ENCODE assay signal across 10 mouse cellular contexts in genomic region chr10:18527766-18528165, GRCm38 (mm10). TPM values are rescaled to one million over a fixed set of nuclear protein-coding genes. Genes with fewer than 3 reads are reported as not detected.
A peak's percentile ranks its signal among the peaks of the same experiment; 100 is the strongest.
DNase-seq lines count a peak whose midpoint lies in the region; ATAC-seq and TF ChIP-seq lines count a peak whose summit lies in the region.
"Had no signal": no experiment of that assay in that cellular context is flagged by ENCODE, and none has a peak within 500 bp of the region (broad histone marks: within the 10 kb centered on the region; RNA-seq: fewer than 3 reads in every experiment).

No protein-coding gene starts in this region.

- no peaks in the 10 kb centered on the region for H3K9me3 ChIP-seq in heart, postnatal 0 days (replicated peaks; ENCODE audit: control insufficient read depth, low read length)
- H3K9me3 ChIP-seq: midbrain, embryonic 13.5 days had no signal

- H3K4me2 ChIP-seq in heart, postnatal 0 days (ENCODE audit: low read depth, low read length), result no peak overlapping the region
- H3K4me2 ChIP-seq: midbrain, embryonic 13.5 days had no signal

- no peak for TF ChIP-seq CTCF in heart, postnatal 0 days (IDR thresholded peaks at IDR 0.05; ENCODE audit: low read depth)

- intact Hi-C loops in heart, postnatal 14 days (cut with DNase I), result loop anchor here (1.0 to 10.0 kb wide), 5 partner anchors 74 to 473 kb away; partner anchors contain the start of genes Nhsl1 and Reps1

- WGBS in heart, postnatal 0 days, result 54% methylated on average over 7 of the region's 7 CpGs

- 0 out of 2 replicates have a peak, but pooled peaks have one; percentile 49 for ATAC-seq in heart, postnatal 0 days (ENCODE audit: insufficient read depth, low read depth)
- ATAC-seq: midbrain, embryonic 13.5 days had no signal

- no peaks in the 10 kb centered on the region for H3K27me3 ChIP-seq in heart, postnatal 0 days (ENCODE audit: control insufficient read depth, insufficient read depth, low read length)
- H3K27me3 ChIP-seq: midbrain, embryonic 13.5 days had no signal

- no peak for TF ChIP-seq EP300 in heart, postnatal 0 days (IDR thresholded peaks at IDR 0.05; ENCODE audit: low read depth)

- peak overlapping the region; percentile 30; the same call in 1 of the 2 replicates for H3K27ac ChIP-seq in heart, postnatal 0 days (ENCODE audit: low read depth)
- H3K27ac ChIP-seq: midbrain, embryonic 13.5 days had no signal

- peaks cover 45% of the 10 kb centered on the region for H3K36me3 ChIP-seq in heart, postnatal 0 days (replicated peaks; ENCODE audit: control insufficient read depth, insufficient read depth, low read length)

- H3K4me3 ChIP-seq in heart, postnatal 0 days (ENCODE audit: low read depth, low read length), result no peak overlapping the region
- H3K4me3 ChIP-seq: midbrain, embryonic 13.5 days had no signal

- DNase-seq in heart, postnatal 0 days (ENCODE audit: low spot score), result no peak
- DNase-seq in heart, postnatal 14 days, result no peak
- peak; percentile 58 for DNase-seq in T-cell, adult 2 months (ENCODE audit: low spot score)
- DNase-seq in cerebellum, postnatal 36 days, result peak; percentile 31 to 48
- DNase-seq in naive thymus-derived CD4-positive, alpha-beta T cell, adult 2 months (ENCODE audit: low read depth), result peak; percentile 67
- no peak for DNase-seq in embryo, embryonic 9.5 days (ENCODE audit: extremely low spot score)
- DNase-seq in layer of hippocampus, postnatal 36 days, result no peak
- DNase-seq: gastrocnemius, postnatal 14 days; left cerebral cortex, postnatal 4 days had no signal

- no peak overlapping the region for H3K9ac ChIP-seq in heart, postnatal 0 days (replicated peaks; ENCODE audit: low read depth, low read length)
- H3K9ac ChIP-seq: midbrain, embryonic 13.5 days had no signal

- peaks cover 15% of the 10 kb centered on the region for H3K4me1 ChIP-seq in heart, postnatal 0 days (ENCODE audit: control insufficient read depth, insufficient read depth)

RNA-seq across cellular contexts. Expression of gene Hebp2, which starts 18.1 kb away (rescaled TPM):
- total RNA-seq in heart, postnatal 0 days (2014; rRNA removed; ENCODE audit: low replicate concordance), result 5.4 and 8.7 TPM in 2 replicates
- polyA plus RNA-seq in heart, postnatal 0 days (2015; fragmentation: Nextera tagmentation; extraction: Ambion mirVana), result 10.2 and 10.8 TPM in 2 replicates
- total RNA-seq in heart, postnatal 14 days (2021), result 1 to 10 TPM; 1.6 to 1.7 TPM
- total RNA-seq in layer of hippocampus, postnatal 36 days (2021), result 1 to 10 TPM; 3.2 to 3.5 TPM

Comparison
In these comparisons a context has a peak if more than half of its experiments do, and no peak if none do; other contexts are left out.
1. DNase-seq: peak in T-cell, adult 2 months (single experiment), cerebellum, postnatal 36 days (2 of 2) and naive thymus-derived CD4-positive, alpha-beta T cell, adult 2 months (single experiment); none in heart, postnatal 0 days (single experiment), heart, postnatal 14 days (0 of 2), embryo, embryonic 9.5 days (single experiment) and layer of hippocampus, postnatal 36 days (0 of 2).